ENCODE assay signal across 8 mouse cellular contexts in genomic region chr12:86949501-86949900, GRCm38 (mm10). TPM values are rescaled to one million over a fixed set of nuclear protein-coding genes. Genes with fewer than 3 reads are reported as not detected.
A peak's percentile ranks its signal among the peaks of the same experiment; 100 is the strongest.
DNase-seq lines count a peak whose midpoint lies in the region; ATAC-seq lines count a peak whose summit lies in the region.

No protein-coding gene starts in this region.

- H3K27me3 ChIP-seq in forebrain, embryonic 12.5 days: no peaks in the 10 kb centered on the region
- no peaks in the 10 kb centered on the region for H3K27me3 ChIP-seq in forebrain, embryonic 10.5 days (ENCODE audit: poor library complexity, severe bottlenecking)
- H3K27me3 ChIP-seq in neural tube, embryonic 13.5 days: no peaks in the 10 kb centered on the region
- no peaks in the 10 kb centered on the region for H3K27me3 ChIP-seq in neural tube, embryonic 15.5 days (replicated peaks)
- no peaks in the 10 kb centered on the region for H3K27me3 ChIP-seq in liver, embryonic 15.5 days

- H3K4me2 ChIP-seq in forebrain, embryonic 12.5 days: peak overlapping the region; percentile 13; the same call in 1 of the 2 replicates
- H3K4me2 ChIP-seq in neural tube, embryonic 13.5 days: no peak overlapping the region
- no peak overlapping the region for H3K4me2 ChIP-seq in neural tube, embryonic 15.5 days
- peak overlapping the region; percentile 48; the same call in 1 of the 2 replicates for H3K4me2 ChIP-seq in liver, embryonic 15.5 days

- H3K9ac ChIP-seq in forebrain, embryonic 12.5 days: no peak overlapping the region
- peak overlapping the region; percentile 50; the same call in 1 of the 2 replicates for H3K9ac ChIP-seq in neural tube, embryonic 13.5 days
- H3K9ac ChIP-seq in neural tube, embryonic 15.5 days (replicated peaks): no peak overlapping the region
- H3K9ac ChIP-seq in liver, embryonic 15.5 days: no peak overlapping the region

- peaks cover 16% of the 10 kb centered on the region for H3K36me3 ChIP-seq in forebrain, embryonic 12.5 days (replicated peaks)
- peaks cover 37% of the 10 kb centered on the region for H3K36me3 ChIP-seq in forebrain, embryonic 10.5 days (replicated peaks)
- H3K36me3 ChIP-seq in neural tube, embryonic 13.5 days: peaks cover 17% of the 10 kb centered on the region
- peaks cover 16% of the 10 kb centered on the region for H3K36me3 ChIP-seq in neural tube, embryonic 15.5 days
- peaks cover 18% of the 10 kb centered on the region for H3K36me3 ChIP-seq in liver, embryonic 15.5 days (replicated peaks)

- no peak for DNase-seq in forebrain, embryonic 10.5 days (ENCODE audit: extremely low spot score, low spot score)
- DNase-seq in thymus, postnatal 36 days: peak; percentile 39 to 53
- DNase-seq in kidney, postnatal 36 days: no peak
- DNase-seq in urinary bladder, postnatal 36 days (ENCODE audit: low spot score in 2 of 2): no peak

- no peak overlapping the region for H3K4me3 ChIP-seq in forebrain, embryonic 12.5 days (replicated peaks)
- H3K4me3 ChIP-seq in forebrain, embryonic 10.5 days: no peak overlapping the region
- no peak overlapping the region for H3K4me3 ChIP-seq in neural tube, embryonic 13.5 days
- no peak overlapping the region for H3K4me3 ChIP-seq in neural tube, embryonic 15.5 days (replicated peaks)
- H3K4me3 ChIP-seq in liver, embryonic 15.5 days (replicated peaks): no peak overlapping the region

- H3K4me1 ChIP-seq in forebrain, embryonic 12.5 days: peaks cover 55% of the 10 kb centered on the region
- H3K4me1 ChIP-seq in forebrain, embryonic 10.5 days: peaks cover 56% of the 10 kb centered on the region
- peaks cover 51% of the 10 kb centered on the region for H3K4me1 ChIP-seq in neural tube, embryonic 13.5 days (replicated peaks)
- H3K4me1 ChIP-seq in neural tube, embryonic 15.5 days: peaks cover 39% of the 10 kb centered on the region
- peaks cover 50% of the 10 kb centered on the region for H3K4me1 ChIP-seq in liver, embryonic 15.5 days (replicated peaks)

- ATAC-seq in forebrain, embryonic 12.5 days (ENCODE audit: low FRiP score): no peak
- ATAC-seq in neural tube, embryonic 13.5 days (ENCODE audit: low read depth): no peak
- ATAC-seq in neural tube, embryonic 15.5 days (ENCODE audit: low FRiP score): no peak
- ATAC-seq in liver, embryonic 15.5 days (ENCODE audit: insufficient read depth): no peak

- H3K27ac ChIP-seq in forebrain, embryonic 12.5 days: peak overlapping the region; percentile 16; the same call in 1 of the 2 replicates
- no peak overlapping the region for H3K27ac ChIP-seq in forebrain, embryonic 10.5 days
- no peak overlapping the region for H3K27ac ChIP-seq in neural tube, embryonic 13.5 days (replicated peaks)
- no peak overlapping the region for H3K27ac ChIP-seq in neural tube, embryonic 15.5 days (replicated peaks)
- no peak overlapping the region for H3K27ac ChIP-seq in liver, embryonic 15.5 days (replicated peaks)

- no peaks in the 10 kb centered on the region for H3K9me3 ChIP-seq in forebrain, embryonic 12.5 days
- H3K9me3 ChIP-seq in forebrain, embryonic 10.5 days: no peaks in the 10 kb centered on the region
- no peaks in the 10 kb centered on the region for H3K9me3 ChIP-seq in neural tube, embryonic 13.5 days
- no peaks in the 10 kb centered on the region for H3K9me3 ChIP-seq in neural tube, embryonic 15.5 days (replicated peaks)
- H3K9me3 ChIP-seq in liver, embryonic 15.5 days (replicated peaks): no peaks in the 10 kb centered on the region

- 87% methylated on average over 9 of the region's 9 CpGs for WGBS in forebrain, embryonic 12.5 days
- WGBS in forebrain, embryonic 10.5 days: 92% methylated on average over 9 of the region's 9 CpGs
- 90% methylated on average over 9 of the region's 9 CpGs for WGBS in neural tube, embryonic 13.5 days
- 83% methylated on average over 9 of the region's 9 CpGs for WGBS in neural tube, embryonic 15.5 days
- WGBS in liver, embryonic 15.5 days (ENCODE audit: insufficient replicate concordance): 56% methylated on average over 9 of the region's 9 CpGs

RNA-seq across cellular contexts. Expression of gene Cipc, which starts 2.7 kb away (rescaled TPM):
- polyA plus RNA-seq in forebrain, embryonic 12.5 days (2016; fragmentation: Nextera tagmentation; extraction: Ambion mirVana): 49.5 and 51.4 TPM in 2 replicates
- 39.1 and 40.4 TPM in 2 replicates for polyA plus RNA-seq in forebrain, embryonic 10.5 days (2016; fragmentation: Nextera tagmentation; extraction: Ambion mirVana)
- 39.2 and 45.6 TPM in 2 replicates for polyA plus RNA-seq in neural tube, embryonic 13.5 days (2015; fragmentation: Nextera tagmentation; extraction: Ambion mirVana)
- 37.2 and 40.8 TPM in 2 replicates for polyA plus RNA-seq in neural tube, embryonic 15.5 days (2015; fragmentation: Nextera tagmentation; extraction: Ambion mirVana)
- 7.8 and 8.2 TPM in 2 replicates for polyA plus RNA-seq in liver, embryonic 15.5 days (2015; fragmentation: Nextera tagmentation; extraction: Ambion mirVana)

RNA-seq across cellular contexts. Expression of gene Zdhhc22, which starts 40.7 kb away (rescaled TPM):
- 1.1 and 1.6 TPM in 2 replicates for polyA plus RNA-seq in forebrain, embryonic 12.5 days (2016; fragmentation: Nextera tagmentation; extraction: Ambion mirVana)
- polyA plus RNA-seq in forebrain, embryonic 10.5 days (2016; fragmentation: Nextera tagmentation; extraction: Ambion mirVana): 0.07 TPM in 1 of 2 replicates, not detected in the other
- polyA plus RNA-seq in neural tube, embryonic 13.5 days (2015; fragmentation: Nextera tagmentation; extraction: Ambion mirVana): 17.1 and 23.5 TPM in 2 replicates
- polyA plus RNA-seq in neural tube, embryonic 15.5 days (2015; fragmentation: Nextera tagmentation; extraction: Ambion mirVana): 18.2 and 19.4 TPM in 2 replicates
- polyA plus RNA-seq in liver, embryonic 15.5 days (2015; fragmentation: Nextera tagmentation; extraction: Ambion mirVana): 0.05 TPM in 1 of 2 replicates, not detected in the other

Comparison
In these comparisons a context has a peak if more than half of its experiments do, and no peak if none do; other contexts are left out.
1. H3K4me2 ChIP-seq: peak in forebrain, embryonic 12.5 days (single experiment) and liver, embryonic 15.5 days (single experiment); none in neural tube, embryonic 13.5 days (single experiment) and neural tube, embryonic 15.5 days (single experiment).
2. DNase-seq: peak in thymus, postnatal 36 days (2 of 2); none in forebrain, embryonic 10.5 days (single experiment), kidney, postnatal 36 days (0 of 2) and urinary bladder, postnatal 36 days (0 of 2).